Mouse (Mus musculus) MEL (cell line): ENCODE measurements at regions not wholly inside any gene's neighbourhood (a gene's known extent, or its start where the extent isn't known, plus 50 kb on each side); places are given as distances from the start of the nearest gene placed in this dataset.

Source experiments
- DNase-seq: peaks from one replicate; pipeline ENCODE4 v3.0.0; 2011; ENCODE audit warnings: low read depth, low spot score
- H3K27ac ChIP-seq: 2 replicates; pipeline ENCODE4 v1.5.1; 2012; ENCODE audit warnings: low read depth, mild to moderate bottlenecking, control low read depth, low read length, moderate library complexity; ENCODE audit not compliant: control insufficient read depth
- H3K27me3 ChIP-seq, 2 experiments: fragments of 150-350 bp in 1 of 2; sonication (generic) in 1 of 2; 2 replicates each; pipeline ENCODE4 v1.6.1; 2012; ENCODE audit warnings: low read length in 2 of 2, mild to moderate bottlenecking in 2 of 2, improper control_type of control experiment in 1 of 2, moderate library complexity in 1 of 2; ENCODE audit not compliant: insufficient read depth in 2 of 2, control insufficient read depth in 1 of 2
- H3K36me3 ChIP-seq, 2 experiments: 2 replicates each; pipeline ENCODE4 v1.6.1; 2012 to 2014; ENCODE audit warnings: low read length in 2 of 2, improper control_type of control experiment in 1 of 2, inconsistent platforms in 1 of 2, mild to moderate bottlenecking in 1 of 2; ENCODE audit not compliant: insufficient read depth in 2 of 2, control insufficient read depth in 1 of 2
- H3K4me1 ChIP-seq, 2 experiments: fragments of 150-350 bp in 1 of 2; sonication (generic) in 1 of 2; 2 replicates each; pipeline ENCODE4 v1.6.1; 2012; ENCODE audit warnings: low read length in 2 of 2, improper control_type of control experiment in 1 of 2, mild to moderate bottlenecking in 1 of 2; ENCODE audit not compliant: insufficient read depth in 2 of 2, control insufficient read depth in 1 of 2
- H3K4me3 ChIP-seq, 2 experiments: fragments of 150-350 bp in 1 of 2; sonication (generic) in 1 of 2; 2 replicates each; pipeline ENCODE4 v1.5.1; 2012; ENCODE audit warnings: low read depth in 2 of 2, low read length in 2 of 2, mild to moderate bottlenecking in 2 of 2, moderate library complexity in 2 of 2, control low read depth in 1 of 2, improper control_type of control experiment in 1 of 2; ENCODE audit not compliant: control insufficient read depth in 1 of 2, insufficient read depth in 1 of 2
- H3K79me2 ChIP-seq: 2 replicates; pipeline ENCODE4 v1.6.1; 2012; ENCODE audit warnings: mild to moderate bottlenecking, low read length, moderate library complexity; ENCODE audit not compliant: control insufficient read depth, poor library complexity, insufficient read depth
- H3K9ac ChIP-seq: 2 replicates; pipeline ENCODE4 v1.6.1; 2012; ENCODE audit warnings: low read depth, mild to moderate bottlenecking, control low read depth, low read length, moderate library complexity; ENCODE audit not compliant: control insufficient read depth, poor library complexity, severe bottlenecking
- H3K9me3 ChIP-seq: fragments of 150-350 bp; sonication (generic); replicated peaks from 2 replicates; pipeline ENCODE4 v1.6.1; 2012; ENCODE audit warnings: mild to moderate bottlenecking, low read length, improper control_type of control experiment, moderate library complexity; ENCODE audit not compliant: insufficient read depth
- CHD1 ChIP-seq: IDR thresholded peaks from 2 replicates; pipeline ENCODE4 v1.6.1; 2012; ENCODE audit warnings: low read depth, mild to moderate bottlenecking, inconsistent platforms, low read length, improper control_type of control experiment
- ELF1 ChIP-seq: IDR thresholded peaks from 2 replicates; pipeline ENCODE4 v1.6.1; 2014; ENCODE audit warnings: low read depth, mild to moderate bottlenecking, inconsistent platforms, low read length, improper control_type of control experiment, moderate library complexity
- GATA1 ChIP-seq: IDR thresholded peaks from 2 replicates; pipeline ENCODE4 v1.6.1; 2011; ENCODE audit warnings: low read depth, low read length, improper control_type of control experiment
- JUND ChIP-seq: IDR thresholded peaks from 2 replicates; pipeline ENCODE4 v1.6.1; 2011; ENCODE audit warnings: low read depth, mild to moderate bottlenecking, improper control_type of control experiment, low read length
- MAFK ChIP-seq: IDR thresholded peaks from 2 replicates; pipeline ENCODE4 v1.6.1; 2011; ENCODE audit warnings: low read depth, mild to moderate bottlenecking, low read length, improper control_type of control experiment, borderline replicate concordance
- MAX ChIP-seq: IDR thresholded peaks from 2 replicates; pipeline ENCODE4 v1.6.1; 2011; ENCODE audit warnings: low read length, improper control_type of control experiment
- MAZ ChIP-seq: IDR thresholded peaks from 2 replicates; pipeline ENCODE4 v1.6.1; 2012; ENCODE audit warnings: low read depth, mild to moderate bottlenecking, inconsistent platforms, low read length, improper control_type of control experiment
- MEF2A ChIP-seq: IDR thresholded peaks from 2 replicates; pipeline ENCODE4 v1.6.1; 2014; ENCODE audit warnings: low read depth, mild to moderate bottlenecking, inconsistent platforms, low read length, improper control_type of control experiment; ENCODE audit not compliant: poor library complexity, insufficient replicate concordance, severe bottlenecking; ENCODE audit errors: extremely low read depth
- NELFE ChIP-seq: IDR thresholded peaks from 2 replicates; pipeline ENCODE4 v1.6.1; 2011; ENCODE audit warnings: low read depth, low read length, improper control_type of control experiment
- NRF1 ChIP-seq: IDR thresholded peaks from 2 replicates; pipeline ENCODE4 v1.6.1; 2014; ENCODE audit warnings: low read depth, mild to moderate bottlenecking, inconsistent platforms, low read length, improper control_type of control experiment, moderate library complexity; ENCODE audit not compliant: poor library complexity, insufficient read depth, severe bottlenecking
- POLR2AphosphoS2 ChIP-seq: IDR thresholded peaks from 2 replicates; pipeline ENCODE4 v1.6.1; 2011; ENCODE audit warnings: low read length, improper control_type of control experiment
- RCOR1 ChIP-seq: IDR thresholded peaks from 2 replicates; pipeline ENCODE4 v1.6.1; 2012; ENCODE audit warnings: low read depth, mild to moderate bottlenecking, inconsistent platforms, low read length, improper control_type of control experiment
- SMC3 ChIP-seq: IDR thresholded peaks from 2 replicates; pipeline ENCODE4 v1.6.1; 2011; ENCODE audit warnings: low read depth, low read length, improper control_type of control experiment
- TAL1 ChIP-seq: IDR thresholded peaks from 2 replicates; pipeline ENCODE4 v1.6.1; 2012; ENCODE audit warnings: mild to moderate bottlenecking, inconsistent platforms, low read length, moderate library complexity, mixed read lengths
- USF2 ChIP-seq, 2 experiments: IDR thresholded peaks; 2 replicates each; pipeline ENCODE4 v1.6.1; 2011 to 2012; ENCODE audit warnings: improper control_type of control experiment in 2 of 2, low read length in 2 of 2, borderline replicate concordance in 1 of 2, inconsistent platforms in 1 of 2, low read depth in 1 of 2, mild to moderate bottlenecking in 1 of 2; ENCODE audit not compliant: insufficient read depth in 1 of 2
- ZC3H11A ChIP-seq: IDR thresholded peaks from 2 replicates; pipeline ENCODE4 v1.6.1; 2012; ENCODE audit warnings: low read depth, mild to moderate bottlenecking, inconsistent platforms, low read length, improper control_type of control experiment

DNA sequence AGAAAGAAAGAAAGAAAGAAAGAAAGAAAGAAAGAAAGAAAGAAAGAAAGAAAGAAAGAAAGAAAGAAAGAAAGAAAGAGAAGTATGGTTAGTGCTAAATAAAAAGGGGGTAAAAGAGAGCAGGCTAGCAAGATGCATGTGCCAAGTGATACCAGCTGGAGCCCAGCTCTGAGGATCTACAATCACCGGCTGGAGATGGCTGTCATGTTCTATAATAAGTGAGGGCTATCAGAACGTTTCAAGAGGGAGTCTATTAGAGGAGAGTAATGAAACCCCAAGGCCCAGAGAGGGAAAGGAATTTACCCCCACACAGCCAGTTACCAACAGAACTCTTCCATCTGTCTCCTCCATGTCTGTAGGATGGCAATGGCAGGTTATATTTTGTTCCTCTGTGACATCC lies 62.6 kb upstream of the Cplx2 start:
- no peak for DNase-seq
- Histone ChIP-seq H3K27me3 (no peaks in the 10 kb centered on the region), H3K4me1 (peaks cover 6 to 40% of the 10 kb centered on the region in 2 experiments; a peak in 3 of 4 replicates), H3K9ac (no peak overlapping the region), H3K36me3 (peaks cover 0 to 14% of the 10 kb centered on the region in 2 experiments; a peak in 2 of 4 replicates), H3K9me3 (no peaks in the 10 kb centered on the region), H3K79me2 (no peaks in the 10 kb centered on the region), H3K27ac (no peak overlapping the region), H3K4me3 (no peak overlapping the region)
- TF ChIP-seq MAZ (no peak), ELF1 (no peak), MEF2A (no peak), POLR2AphosphoS2 (no peak)

DNA sequence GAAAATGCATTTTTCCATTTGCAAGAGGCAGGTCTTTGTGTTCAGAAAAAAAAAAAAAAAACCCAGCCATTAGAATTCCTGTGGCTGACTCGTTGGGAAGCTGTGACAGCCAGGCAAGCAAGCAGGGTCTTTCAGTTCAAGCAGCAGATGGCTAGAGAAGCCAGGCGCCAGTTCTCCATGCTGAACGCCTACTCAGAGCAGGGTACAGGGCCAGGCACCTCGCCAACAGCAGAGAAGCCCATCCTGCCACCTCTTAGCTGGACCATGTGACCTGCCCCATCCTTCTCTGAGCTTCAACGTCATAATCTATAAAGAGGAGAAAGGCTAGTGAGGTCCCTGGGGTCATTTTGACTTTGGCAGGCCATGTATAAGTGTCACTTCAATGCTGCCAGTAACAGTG lies 61.8 kb upstream of the Cplx2 start:
- Histone ChIP-seq H3K36me3 (peaks cover 0 to 14% of the 10 kb centered on the region in 2 experiments; a peak in 2 of 4 replicates), H3K79me2 (no peaks in the 10 kb centered on the region), H3K27ac (no peak overlapping the region), H3K4me1 (peaks cover 6 to 40% of the 10 kb centered on the region in 2 experiments; a peak in 3 of 4 replicates), H3K27me3 (no peaks in the 10 kb centered on the region), H3K4me3 (no peak overlapping the region), H3K9me3 (no peaks in the 10 kb centered on the region), H3K9ac (no peak overlapping the region)
- DNase-seq = no peak
- TF ChIP-seq MAX (no peak), JUND (no peak), CHD1 (no peak), SMC3 (no peak), USF2 (IDR thresholded peaks at IDR 0.05; ENCODE audit: borderline replicate concordance in 1 of 2, insufficient read depth in 1 of 2, low read depth in 1 of 2, low read length in 2 of 2) (no peak), TAL1 (no peak), GATA1 (no peak), RCOR1 (no peak), MAFK (no peak), NELFE (no peak), NRF1 (no peak), ZC3H11A (no peak), MAZ (no peak)
